Mouse (Mus musculus) hindbrain, embryonic 13.5 days (tissue): ENCODE data around the gene Scgb1b7. TPM values are rescaled to one million over a fixed set of nuclear protein-coding genes. Genes with fewer than 3 reads are reported as not detected.
"Not testable (repeated sequence)": the region's sequence is repeated elsewhere in the genome, so short reads cannot be mapped to it uniquely, and the experiment has no call there.

ENCODE experiments used
- ATAC-seq: fragments of 200-750 bp; cut with Nextera tagmentation; 2 replicates; pipeline ENCODE4 v1.8.0; 2017; ENCODE audit warnings: moderate TSS enrichment; ENCODE audit not compliant: low FRiP score
- H3K27ac ChIP-seq: fragments of 300-500 bp; sonication (generic); 2 replicates; pipeline ENCODE4 v1.5.1; 2015; ENCODE audit warnings: inconsistent platforms, mild to moderate bottlenecking, moderate library complexity
- H3K27me3 ChIP-seq: fragments of 300-500 bp; sonication (generic); 2 replicates; pipeline ENCODE4 v1.6.1; 2015; ENCODE audit warnings: mild to moderate bottlenecking, inconsistent platforms
- H3K36me3 ChIP-seq: fragments of 300-500 bp; sonication (generic); 2 replicates; pipeline ENCODE4 v1.6.1; 2015; ENCODE audit warnings: mild to moderate bottlenecking, inconsistent platforms
- H3K4me1 ChIP-seq: fragments of 300-500 bp; sonication (generic); replicated peaks from 2 replicates; pipeline ENCODE4 v1.6.1; 2015; ENCODE audit warnings: inconsistent platforms
- H3K4me2 ChIP-seq: fragments of 300-500 bp; sonication (generic); 2 replicates; pipeline ENCODE4 v1.6.1; 2015; ENCODE audit warnings: inconsistent platforms, mild to moderate bottlenecking, moderate library complexity
- H3K4me3 ChIP-seq: fragments of 300-500 bp; sonication (generic); 2 replicates; pipeline ENCODE4 v1.5.1; 2015; ENCODE audit warnings: mild to moderate bottlenecking, inconsistent platforms
- H3K9ac ChIP-seq: fragments of 300-500 bp; sonication (generic); 2 replicates; pipeline ENCODE4 v1.6.1; 2015; ENCODE audit warnings: mild to moderate bottlenecking, inconsistent platforms
- H3K9me3 ChIP-seq: fragments of 300-500 bp; sonication (generic); 2 replicates; pipeline ENCODE4 v1.6.1; 2016; ENCODE audit warnings: inconsistent platforms
- WGBS: fragments of 180-500 bp; shearing (Covaris S2); methylation state at CpG from one replicate; pipeline ENCODE4 v1.1.7; 2015; 5-methylcytosine and 5-hydroxymethylcytosine counted together
- polyA plus RNA-seq: library from polyadenylated mRNA; unstranded; fragments of >200 nt; fragmentation: Nextera tagmentation; extraction: Ambion mirVana; gene quantifications from 2 replicates; pipeline ENCODE4 v1.2.1, GENCODE M21; 2015

Scgb1b7 gene
- polyA plus RNA-seq: not detected in 2 replicates

- not testable (repeated sequence) for H3K27ac ChIP-seq, ATAC-seq, H3K4me2 ChIP-seq, H3K27me3 ChIP-seq, H3K4me1 ChIP-seq, H3K9ac ChIP-seq, H3K36me3 ChIP-seq, H3K9me3 ChIP-seq, H3K4me3 ChIP-seq
- 94% methylated on average over 5 of the region's 5 CpGs for WGBS
These were observed at the start of gene Scgb1b7 for GRCm38 (mm10) chr7:31712365-31712764. Gene Scgb1b7, plus strand, starts transcription at chr7:31712665.

GRCm38 (mm10) chr7:31705657-31706056 lies 6.8 kb upstream of the Scgb1b7 start, which contains the start of gene Scgb2b7:
Gene Scgb2b7, minus strand, starts transcription at chr7:31705757.
- H3K9ac ChIP-seq: not testable (repeated sequence)

More at GRCm38 (mm10) chr7:31705657-31706056, 6.8 kb upstream of the Scgb1b7 start, which contains the start of gene Scgb2b7:
- H3K36me3 ChIP-seq, H3K27me3 ChIP-seq, H3K4me2 ChIP-seq, H3K4me3 ChIP-seq, H3K27ac ChIP-seq, H3K9me3 ChIP-seq, ATAC-seq, H3K4me1 ChIP-seq: not testable (repeated sequence)

Other genes with a start within 250 kb of the Scgb1b7 start
- not detected in 2 replicates for gene Scgb2b7, start 6.9 kb upstream of the Scgb1b7 start, polyA plus RNA-seq